Mouse (Mus musculus): ENCODE measurements at regions not wholly inside any gene's neighbourhood (a gene's known extent, or its start where the extent isn't known, plus 50 kb on each side); places are given as distances from the start of the nearest gene placed in this dataset.

GRCm38 (mm10) chr17:9759421-9759852 lies 89.9 kb upstream of the Pabpc6 start:
- no peaks in the 10 kb centered on the region for H3K4me1 ChIP-seq (ENCODE audit: control insufficient read depth, insufficient read depth, low read length)
- no peak overlapping the region for H3K4me3 ChIP-seq (ENCODE audit: low read depth, low read length)
- no peak overlapping the region for H3K9ac ChIP-seq (ENCODE audit: low read depth, poor library complexity, severe bottlenecking)
- H3K36me3 ChIP-seq (ENCODE audit: control insufficient read depth, insufficient read depth, low read length, poor library complexity, severe bottlenecking) = no peaks in the 10 kb centered on the region
- H3K9me3 ChIP-seq (replicated peaks; ENCODE audit: control insufficient read depth, insufficient read depth, low read length, poor library complexity, severe bottlenecking) = no peaks in the 10 kb centered on the region
- H3K27me3 ChIP-seq (ENCODE audit: control insufficient read depth, insufficient read depth, low read length, poor library complexity, severe bottlenecking) = no peaks in the 10 kb centered on the region
- H3K27ac ChIP-seq (ENCODE audit: insufficient read depth, low read length) = no peak overlapping the region
- TF ChIP-seq EP300 (IDR thresholded peaks at IDR 0.05; ENCODE audit: insufficient read depth, low read depth, low read length) (no peak), CTCF (IDR thresholded peaks at IDR 0.05; ENCODE audit: low read depth, low read length) (no peak), POLR2A (IDR thresholded peaks at IDR 0.05; ENCODE audit: insufficient read depth, low read length) (no peak)

GRCm38 (mm10) chr17:9757725-9758251 lies 88.3 kb upstream of the Pabpc6 start:
- no peak overlapping the region for H3K27ac ChIP-seq (ENCODE audit: insufficient read depth, low read length)

GRCm38 (mm10) chr17:9756675-9757074 lies 87.2 kb upstream of the Pabpc6 start:
- Histone ChIP-seq H3K9me3 (replicated peaks; ENCODE audit: control insufficient read depth, insufficient read depth, low read length, poor library complexity, severe bottlenecking) (no peaks in the 10 kb centered on the region), H3K4me3 (ENCODE audit: low read depth, low read length) (no peak overlapping the region), H3K27ac (ENCODE audit: insufficient read depth, low read length) (no peak overlapping the region), H3K9ac (ENCODE audit: low read depth, poor library complexity, severe bottlenecking) (no peak overlapping the region), H3K36me3 (ENCODE audit: control insufficient read depth, insufficient read depth, low read length, poor library complexity, severe bottlenecking) (no peaks in the 10 kb centered on the region), H3K27me3 (ENCODE audit: control insufficient read depth, insufficient read depth, low read length, poor library complexity, severe bottlenecking) (no peaks in the 10 kb centered on the region), H3K4me1 (ENCODE audit: control insufficient read depth, insufficient read depth, low read length) (no peaks in the 10 kb centered on the region)
- TF ChIP-seq CTCF (IDR thresholded peaks at IDR 0.05; ENCODE audit: low read depth, low read length) = no peak
- no peak for TF ChIP-seq POLR2A (IDR thresholded peaks at IDR 0.05; ENCODE audit: insufficient read depth, low read length)
- no peak for TF ChIP-seq EP300 (IDR thresholded peaks at IDR 0.05; ENCODE audit: insufficient read depth, low read depth, low read length)

More at GRCm38 (mm10) chr17:9757725-9758251, 88.3 kb upstream of the Pabpc6 start:
- Histone ChIP-seq H3K4me1 (ENCODE audit: control insufficient read depth, insufficient read depth, low read length) (no peaks in the 10 kb centered on the region), H3K9me3 (replicated peaks; ENCODE audit: control insufficient read depth, insufficient read depth, low read length, poor library complexity, severe bottlenecking) (no peaks in the 10 kb centered on the region), H3K27me3 (ENCODE audit: control insufficient read depth, insufficient read depth, low read length, poor library complexity, severe bottlenecking) (no peaks in the 10 kb centered on the region), H3K9ac (ENCODE audit: low read depth, poor library complexity, severe bottlenecking) (no peak overlapping the region), H3K4me3 (ENCODE audit: low read depth, low read length) (no peak overlapping the region), H3K36me3 (ENCODE audit: control insufficient read depth, insufficient read depth, low read length, poor library complexity, severe bottlenecking) (no peaks in the 10 kb centered on the region)
- TF ChIP-seq EP300 (IDR thresholded peaks at IDR 0.05; ENCODE audit: insufficient read depth, low read depth, low read length) (no peak), CTCF (IDR thresholded peaks at IDR 0.05; ENCODE audit: low read depth, low read length) (no peak), POLR2A (IDR thresholded peaks at IDR 0.05; ENCODE audit: insufficient read depth, low read length) (no peak)

- Histone ChIP-seq H3K36me3 (ENCODE audit: control insufficient read depth, insufficient read depth, low read length, poor library complexity, severe bottlenecking) (no peaks in the 10 kb centered on the region), H3K4me3 (ENCODE audit: low read depth, low read length) (no peak overlapping the region), H3K9ac (ENCODE audit: low read depth, poor library complexity, severe bottlenecking) (no peak overlapping the region), H3K27ac (ENCODE audit: insufficient read depth, low read length) (no peak overlapping the region), H3K9me3 (replicated peaks; ENCODE audit: control insufficient read depth, insufficient read depth, low read length, poor library complexity, severe bottlenecking) (no peaks in the 10 kb centered on the region), H3K4me1 (ENCODE audit: control insufficient read depth, insufficient read depth, low read length) (no peaks in the 10 kb centered on the region), H3K27me3 (ENCODE audit: control insufficient read depth, insufficient read depth, low read length, poor library complexity, severe bottlenecking) (no peaks in the 10 kb centered on the region)
- TF ChIP-seq CTCF (IDR thresholded peaks at IDR 0.05; ENCODE audit: low read depth, low read length) (peak; percentile 25), POLR2A (IDR thresholded peaks at IDR 0.05; ENCODE audit: insufficient read depth, low read length) (no peak)
These were observed 86.7 kb upstream of the Pabpc6 start for GRCm38 (mm10) chr17:9756196-9756595.

GRCm38 (mm10) chr17:9755576-9755975 lies 86.1 kb upstream of the Pabpc6 start:
- TF ChIP-seq POLR2A (IDR thresholded peaks at IDR 0.05; ENCODE audit: insufficient read depth, low read length) (no peak), CTCF (IDR thresholded peaks at IDR 0.05; ENCODE audit: low read depth, low read length) (no peak), EP300 (IDR thresholded peaks at IDR 0.05; ENCODE audit: insufficient read depth, low read depth, low read length) (no peak)
- no peak overlapping the region for H3K27ac ChIP-seq (ENCODE audit: insufficient read depth, low read length)
- no peaks in the 10 kb centered on the region for H3K4me1 ChIP-seq (ENCODE audit: control insufficient read depth, insufficient read depth, low read length)
- H3K4me3 ChIP-seq (ENCODE audit: low read depth, low read length) = no peak overlapping the region
- no peaks in the 10 kb centered on the region for H3K9me3 ChIP-seq (replicated peaks; ENCODE audit: control insufficient read depth, insufficient read depth, low read length, poor library complexity, severe bottlenecking)
- no peak overlapping the region for H3K9ac ChIP-seq (ENCODE audit: low read depth, poor library complexity, severe bottlenecking)
- H3K27me3 ChIP-seq (ENCODE audit: control insufficient read depth, insufficient read depth, low read length, poor library complexity, severe bottlenecking) = no peaks in the 10 kb centered on the region
- no peaks in the 10 kb centered on the region for H3K36me3 ChIP-seq (ENCODE audit: control insufficient read depth, insufficient read depth, low read length, poor library complexity, severe bottlenecking)

- no peak for TF ChIP-seq POLR2A (IDR thresholded peaks at IDR 0.05; ENCODE audit: insufficient read depth, low read length)
- peak; percentile 14 for TF ChIP-seq CTCF (IDR thresholded peaks at IDR 0.05; ENCODE audit: low read depth, low read length)
- TF ChIP-seq EP300 (IDR thresholded peaks at IDR 0.05; ENCODE audit: insufficient read depth, low read depth, low read length) = no peak
- Histone ChIP-seq H3K9me3 (replicated peaks; ENCODE audit: control insufficient read depth, insufficient read depth, low read length, poor library complexity, severe bottlenecking) (no peaks in the 10 kb centered on the region), H3K9ac (ENCODE audit: low read depth, poor library complexity, severe bottlenecking) (no peak overlapping the region), H3K36me3 (ENCODE audit: control insufficient read depth, insufficient read depth, low read length, poor library complexity, severe bottlenecking) (no peaks in the 10 kb centered on the region), H3K4me3 (ENCODE audit: low read depth, low read length) (no peak overlapping the region), H3K27me3 (ENCODE audit: control insufficient read depth, insufficient read depth, low read length, poor library complexity, severe bottlenecking) (no peaks in the 10 kb centered on the region), H3K27ac (ENCODE audit: insufficient read depth, low read length) (no peak overlapping the region), H3K4me1 (ENCODE audit: control insufficient read depth, insufficient read depth, low read length) (no peaks in the 10 kb centered on the region)
These were observed 85.4 kb upstream of the Pabpc6 start for GRCm38 (mm10) chr17:9754884-9755405.

Data from ES-Bruce4 (cell line).